Mouse (Mus musculus): Measurements from ENCODE around the gene Gm30737. TPM values are rescaled to one million over a fixed set of nuclear protein-coding genes. Genes with fewer than 3 reads are reported as not detected.
"Not testable (repeated sequence)": the region's sequence is repeated elsewhere in the genome, so short reads cannot be mapped to it uniquely, and the experiment has no call there.

The Gm30737 gene
- polyA plus RNA-seq (2015; fragmentation: Nextera tagmentation; extraction: Ambion mirVana): not detected in 2 replicates

GRCm38 (mm10) chrY:14400410-14400809, at the start of gene Gm30737:
Gene Gm30737, plus strand, starts transcription at chrY:14400710.
- H3K4me3 ChIP-seq (ENCODE audit: low read length); H3K4me1 ChIP-seq (ENCODE audit: control insufficient read depth, insufficient read depth, low read length); H3K4me2 ChIP-seq (ENCODE audit: low read depth, low read length); H3K27me3 ChIP-seq (replicated peaks; ENCODE audit: control insufficient read depth, insufficient read depth, low read length); H3K36me3 ChIP-seq (ENCODE audit: control insufficient read depth, insufficient read depth, low read length); H3K9ac ChIP-seq (ENCODE audit: low read depth, low read length); H3K9me3 ChIP-seq (ENCODE audit: control insufficient read depth, low read length); ATAC-seq; H3K27ac ChIP-seq (ENCODE audit: low read length): not testable (repeated sequence)
- WGBS: no CpG with 5 or more reads among the region's 7 CpGs
